Mouse (Mus musculus): ENCODE data around the gene H2al1m. TPM values are rescaled to one million over a fixed set of nuclear protein-coding genes. Genes with fewer than 3 reads are reported as not detected.
A peak's percentile ranks its signal among the peaks of the same experiment; 100 is the strongest.
"Not testable (repeated sequence)": the region's sequence is repeated elsewhere in the genome, so short reads cannot be mapped to it uniquely, and the experiment has no call there.

The H2al1m gene
- 0.29 TPM in 1 of 2 replicates, not detected in the other for polyA plus RNA-seq (2015; fragmentation: Nextera tagmentation; extraction: Ambion mirVana)

DNA sequence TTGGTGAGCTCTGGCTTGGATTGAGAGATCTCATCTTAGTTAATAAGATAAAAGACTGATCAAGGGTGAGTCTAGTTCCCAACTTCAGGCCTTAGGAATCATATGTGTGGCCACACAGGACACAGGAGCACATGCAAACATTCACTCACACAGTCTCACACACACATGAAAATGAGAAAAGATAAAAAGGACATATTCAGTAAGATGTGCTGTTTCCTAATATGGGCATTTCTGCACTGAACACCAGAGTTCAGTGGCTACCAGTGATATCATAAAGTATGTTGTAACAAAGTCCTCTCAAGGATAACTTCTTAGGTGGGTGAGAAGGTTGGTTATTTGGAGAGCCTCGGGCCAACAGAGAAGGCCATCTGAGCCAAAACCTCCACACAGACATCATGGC, at the start of gene H2al1m:
Gene H2al1m (plus strand): TSS at position 301 of the 400 bp plus-strand sequence.
- not testable (repeated sequence) for H3K9me3 ChIP-seq; H3K4me3 ChIP-seq; H3K36me3 ChIP-seq; H3K27ac ChIP-seq; ATAC-seq (ENCODE audit: low FRiP score, low read depth); H3K4me2 ChIP-seq (replicated peaks); H3K9ac ChIP-seq; H3K27me3 ChIP-seq; H3K4me1 ChIP-seq
- WGBS: no CpG with 5 or more reads among the region's 1 CpGs

DNA sequence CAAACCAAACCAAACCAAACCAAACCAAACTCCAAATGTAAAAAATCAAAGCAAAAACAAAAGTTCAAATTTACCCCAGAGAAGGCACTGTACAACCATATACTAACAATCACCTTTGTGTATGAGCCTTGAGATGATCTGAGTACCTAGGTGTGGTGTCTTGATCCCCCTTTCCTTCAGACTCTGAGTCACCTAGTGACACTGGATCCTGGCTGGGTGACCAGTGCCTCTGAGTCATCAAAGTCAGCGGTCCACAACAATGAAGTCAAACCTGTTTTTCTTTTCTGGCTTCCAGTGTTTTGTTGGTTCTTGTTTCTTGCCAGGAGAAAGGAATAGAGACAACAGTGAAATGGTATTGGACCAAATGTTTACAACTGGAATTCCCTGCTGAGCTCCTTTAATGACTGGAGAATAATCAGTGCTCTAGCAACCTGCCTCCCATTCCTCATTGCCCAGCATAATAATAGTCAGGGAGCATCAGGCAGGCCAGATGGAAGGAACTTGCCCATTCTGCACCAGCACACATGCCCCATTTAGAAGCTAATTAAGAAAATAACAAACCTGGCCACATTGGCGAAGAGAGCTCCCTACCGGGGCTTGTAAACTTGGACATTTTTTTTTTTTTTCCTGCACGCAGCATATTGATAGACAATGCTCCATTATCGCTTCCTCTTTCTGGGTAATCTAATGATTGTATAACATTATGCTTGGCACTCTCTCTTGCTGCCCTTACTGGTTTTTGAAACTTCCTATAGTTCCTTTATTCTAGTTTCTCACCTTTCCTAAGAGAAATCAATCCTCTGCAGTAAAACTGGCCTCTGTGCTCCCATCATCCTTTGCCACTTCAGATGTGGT, 42.6 kb upstream of the H2al1m start:
- no peak for ATAC-seq (ENCODE audit: low FRiP score, low read depth)
- Histone ChIP-seq H3K9ac (no peak overlapping the region), H3K4me3 (no peak overlapping the region), H3K9me3 (no peaks in the 10 kb centered on the region), H3K36me3 (no peaks in the 10 kb centered on the region), H3K27me3 (no peaks in the 10 kb centered on the region), H3K4me1 (no peaks in the 10 kb centered on the region), H3K27ac (no peak overlapping the region), H3K4me2 (replicated peaks) (no peak overlapping the region)
- WGBS: 54% methylated on average over 5 of the region's 5 CpGs

DNA sequence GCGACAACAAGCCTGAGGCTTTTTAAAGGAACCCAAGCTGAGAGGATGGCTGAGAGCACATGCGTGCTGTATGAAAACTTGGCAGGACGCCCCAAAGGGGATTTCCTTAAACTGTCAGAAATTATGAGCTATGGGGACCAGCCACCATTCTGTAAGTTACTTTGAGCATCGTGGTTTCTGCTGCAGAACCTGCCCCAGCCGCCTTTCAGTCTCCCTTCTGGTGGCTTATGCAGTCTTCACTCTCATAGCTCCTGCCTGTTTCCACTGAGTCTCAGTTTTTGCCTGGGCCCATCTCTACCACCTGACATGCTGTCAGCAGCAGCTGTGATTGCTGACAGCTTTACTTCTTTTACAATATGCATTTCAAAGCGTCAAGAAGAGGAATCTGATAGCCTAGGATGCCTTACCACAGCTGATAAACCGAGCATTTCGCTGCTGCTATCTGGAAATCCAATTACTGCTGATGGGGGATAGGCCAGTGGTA, 40.1 kb upstream of the H2al1m start:
- H3K36me3 ChIP-seq: no peaks in the 10 kb centered on the region
- no peak overlapping the region for H3K4me3 ChIP-seq
- H3K4me2 ChIP-seq (replicated peaks): no peak overlapping the region
- no peaks in the 10 kb centered on the region for H3K9me3 ChIP-seq
- 51% methylated on average over 8 of the region's 8 CpGs for WGBS
- no peaks in the 10 kb centered on the region for H3K4me1 ChIP-seq
- no peaks in the 10 kb centered on the region for H3K27me3 ChIP-seq
- peak; percentile 11; the same call in 1 of the 2 replicates for ATAC-seq (ENCODE audit: low FRiP score, low read depth)
- H3K27ac ChIP-seq: no peak overlapping the region
- H3K9ac ChIP-seq: no peak overlapping the region

DNA sequence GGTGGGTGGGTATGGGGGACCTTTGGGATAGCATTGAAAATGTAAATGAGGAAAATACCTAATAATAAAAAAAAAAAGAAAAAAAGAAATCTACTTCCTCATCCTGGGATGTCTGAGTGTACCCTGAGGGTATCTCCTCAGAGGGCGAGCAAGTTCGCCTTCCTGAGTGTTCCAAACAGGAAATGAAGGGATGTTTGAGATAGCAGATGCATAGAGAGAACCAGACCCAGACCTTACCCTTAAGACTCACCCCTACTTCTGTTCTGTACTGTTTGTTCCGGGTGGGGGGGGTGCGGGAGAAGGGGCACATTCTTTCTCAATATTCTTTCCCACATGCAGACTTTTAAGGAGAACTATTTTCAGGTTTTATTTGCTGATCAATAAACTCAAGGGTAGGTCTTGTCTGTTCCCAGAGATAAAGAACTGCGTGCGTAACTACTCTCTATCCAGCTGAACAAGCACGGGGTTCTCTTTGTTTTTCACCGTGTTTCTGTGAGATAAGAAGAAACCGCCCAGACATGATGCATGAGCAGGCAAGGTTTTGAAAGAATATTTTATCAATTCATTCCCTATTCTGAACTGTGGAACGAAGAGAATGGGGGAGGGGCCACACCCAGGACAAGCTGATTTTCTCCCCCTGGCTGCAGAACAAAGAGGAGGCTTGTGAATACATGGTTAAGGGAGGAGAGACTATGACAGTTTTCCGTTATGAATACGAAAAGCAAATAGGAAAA, 38.8 kb upstream of the H2al1m start:
- WGBS: 76% methylated on average over 12 of the region's 12 CpGs
- no peak overlapping the region for H3K4me2 ChIP-seq (replicated peaks)
- no peak for ATAC-seq (ENCODE audit: low FRiP score, low read depth)

DNA sequence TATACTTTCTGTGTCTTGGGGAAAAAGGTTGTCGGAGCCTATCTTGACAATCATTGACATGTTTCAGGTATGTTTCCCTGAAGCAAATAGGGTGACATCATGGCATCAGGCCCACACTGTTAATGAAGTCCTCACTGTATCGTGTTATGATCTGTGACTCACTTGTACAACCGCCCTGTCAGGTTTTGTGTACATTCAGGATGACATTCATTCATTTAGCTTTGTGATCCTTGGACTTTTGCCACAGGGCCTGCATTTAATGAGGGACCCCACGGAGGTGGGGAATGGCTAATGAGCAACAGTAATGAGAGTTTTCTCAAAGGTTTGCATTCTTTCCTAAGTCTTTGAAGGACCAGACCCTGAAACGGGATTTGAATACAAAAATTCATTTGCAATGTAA, 34.7 kb upstream of the H2al1m start:
- Histone ChIP-seq H3K9me3 (no peaks in the 10 kb centered on the region), H3K27ac (no peak overlapping the region), H3K27me3 (no peaks in the 10 kb centered on the region), H3K4me3 (no peak overlapping the region), H3K9ac (no peak overlapping the region), H3K4me2 (replicated peaks) (no peak overlapping the region), H3K36me3 (no peaks in the 10 kb centered on the region), H3K4me1 (no peaks in the 10 kb centered on the region)
- WGBS: 50% methylated on average over 5 of the region's 5 CpGs
- ATAC-seq (ENCODE audit: low FRiP score, low read depth): no peak

More for the DNA sequence above, 38.8 kb upstream of the H2al1m start:
- no peak overlapping the region for H3K27ac ChIP-seq
- no peaks in the 10 kb centered on the region for H3K27me3 ChIP-seq
- no peak overlapping the region for H3K9ac ChIP-seq
- H3K9me3 ChIP-seq: no peaks in the 10 kb centered on the region
- H3K4me3 ChIP-seq: no peak overlapping the region
- H3K36me3 ChIP-seq: no peaks in the 10 kb centered on the region
- H3K4me1 ChIP-seq: no peaks in the 10 kb centered on the region

DNA sequence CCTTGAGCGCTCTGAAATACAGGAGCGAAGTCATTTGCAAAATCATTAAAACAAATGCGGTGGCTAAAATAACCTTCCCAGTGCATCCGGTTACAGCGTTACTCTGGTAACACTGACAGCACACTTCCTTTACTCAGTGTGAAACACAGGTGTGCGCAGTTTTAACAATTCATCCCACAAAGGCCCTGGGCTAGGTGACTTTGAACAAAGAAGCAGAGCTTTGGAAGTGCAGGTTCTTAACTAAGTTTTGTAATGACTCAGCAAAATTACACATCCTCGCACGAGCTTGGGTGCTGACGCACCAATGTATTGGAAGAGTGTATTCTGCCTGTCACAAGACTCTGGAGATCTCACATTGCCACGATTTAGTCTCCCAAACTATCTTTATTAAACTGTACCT, 29.6 kb upstream of the H2al1m start:
- Histone ChIP-seq H3K4me1 (no peaks in the 10 kb centered on the region), H3K9ac (no peak overlapping the region), H3K4me2 (replicated peaks) (no peak overlapping the region), H3K9me3 (no peaks in the 10 kb centered on the region), H3K27ac (no peak overlapping the region), H3K27me3 (no peaks in the 10 kb centered on the region), H3K4me3 (no peak overlapping the region), H3K36me3 (no peaks in the 10 kb centered on the region)
- no peak for ATAC-seq (ENCODE audit: low FRiP score, low read depth)
- WGBS: 68% methylated on average over 10 of the region's 10 CpGs

DNA sequence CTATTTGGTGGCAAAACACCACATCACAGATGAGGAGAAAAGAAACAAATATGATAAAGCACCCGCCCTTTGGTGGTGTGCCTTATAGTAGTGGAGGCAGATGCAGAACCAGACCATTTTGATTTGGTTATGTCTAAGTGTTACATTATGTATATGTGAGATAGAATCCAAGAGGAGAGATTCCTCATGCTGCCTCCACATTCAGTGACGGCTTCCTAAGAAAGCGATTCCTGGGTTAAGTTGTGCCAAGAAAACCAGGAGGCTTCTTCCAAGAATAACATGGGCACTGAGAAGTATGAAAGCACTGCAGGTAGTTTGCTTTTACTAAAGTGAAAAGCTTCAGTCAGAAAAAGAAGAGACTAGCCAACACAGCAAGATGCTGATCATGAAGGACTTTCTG, 28.7 kb upstream of the H2al1m start:
- Histone ChIP-seq H3K9ac (no peak overlapping the region), H3K27me3 (no peaks in the 10 kb centered on the region), H3K4me2 (replicated peaks) (no peak overlapping the region), H3K4me1 (no peaks in the 10 kb centered on the region), H3K27ac (no peak overlapping the region), H3K4me3 (no peak overlapping the region), H3K9me3 (no peaks in the 10 kb centered on the region), H3K36me3 (no peaks in the 10 kb centered on the region)
- WGBS: 85% methylated on average over 3 of the region's 3 CpGs
- no peak for ATAC-seq (ENCODE audit: low FRiP score, low read depth)

DNA sequence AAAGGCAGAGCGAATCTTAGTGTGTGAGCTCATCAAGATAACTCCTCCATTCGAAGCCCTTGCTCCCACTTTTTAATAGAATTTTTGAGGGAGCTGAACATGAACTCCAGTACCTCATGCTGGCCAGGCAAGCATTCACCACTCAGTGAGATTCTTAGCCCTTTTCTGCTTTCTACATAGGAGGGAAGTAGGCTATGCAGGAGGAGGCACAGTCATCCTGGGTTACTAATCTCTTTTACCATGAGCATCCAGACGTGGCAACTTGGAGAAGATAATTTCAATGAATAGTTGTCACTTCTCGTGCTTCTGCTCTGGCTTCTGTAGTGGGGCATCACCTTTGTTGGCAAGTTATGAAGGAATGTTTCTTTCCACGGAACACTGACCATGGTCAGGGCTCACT, 26.8 kb upstream of the H2al1m start, which contains the start of gene Gm14862:
Gene Gm14862 (minus strand): TSS at position 134 of the 400 bp plus-strand sequence.
- H3K4me1 ChIP-seq: no peaks in the 10 kb centered on the region
- H3K27ac ChIP-seq: no peak within 1 kb of the TSS
- H3K9me3 ChIP-seq: no peaks in the 10 kb centered on the region
- no peak within 1 kb of the TSS for H3K9ac ChIP-seq
- no peak for ATAC-seq (ENCODE audit: low FRiP score, low read depth)
- no peaks in the 10 kb centered on the region for H3K36me3 ChIP-seq
- H3K27me3 ChIP-seq: no peaks in the 10 kb centered on the region
- 84% methylated on average over 5 of the region's 5 CpGs for WGBS
- H3K4me3 ChIP-seq: no peak within 1 kb of the TSS
- no peak within 1 kb of the TSS for H3K4me2 ChIP-seq (replicated peaks)

DNA sequence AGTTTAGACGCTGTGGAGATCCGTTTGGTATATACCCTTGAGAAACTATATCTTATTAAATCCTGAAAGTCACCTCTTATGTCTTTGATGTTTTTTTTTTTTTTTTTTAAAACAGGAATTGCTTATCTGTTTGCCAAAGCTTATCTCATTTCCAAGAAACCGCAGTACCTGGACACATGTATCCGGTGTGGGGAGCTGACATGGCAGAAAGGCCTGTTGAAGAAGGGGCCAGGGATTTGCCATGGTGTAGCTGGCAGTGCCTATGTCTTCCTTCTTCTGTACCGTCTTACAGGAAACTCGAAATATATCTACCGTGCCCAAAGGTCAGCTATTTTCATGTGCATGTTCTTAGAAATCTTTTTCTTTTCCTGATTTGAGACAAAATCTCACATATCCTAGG, 25.7 kb upstream of the H2al1m start:
- no peak overlapping the region for H3K4me3 ChIP-seq
- 87% methylated on average over 7 of the region's 7 CpGs for WGBS
- H3K36me3 ChIP-seq: no peaks in the 10 kb centered on the region
- no peaks in the 10 kb centered on the region for H3K27me3 ChIP-seq
- no peak overlapping the region for H3K27ac ChIP-seq
- no peak overlapping the region for H3K9ac ChIP-seq
- no peak for ATAC-seq (ENCODE audit: low FRiP score, low read depth)
- no peaks in the 10 kb centered on the region for H3K4me1 ChIP-seq
- H3K4me2 ChIP-seq (replicated peaks): no peak overlapping the region
- no peaks in the 10 kb centered on the region for H3K9me3 ChIP-seq

DNA sequence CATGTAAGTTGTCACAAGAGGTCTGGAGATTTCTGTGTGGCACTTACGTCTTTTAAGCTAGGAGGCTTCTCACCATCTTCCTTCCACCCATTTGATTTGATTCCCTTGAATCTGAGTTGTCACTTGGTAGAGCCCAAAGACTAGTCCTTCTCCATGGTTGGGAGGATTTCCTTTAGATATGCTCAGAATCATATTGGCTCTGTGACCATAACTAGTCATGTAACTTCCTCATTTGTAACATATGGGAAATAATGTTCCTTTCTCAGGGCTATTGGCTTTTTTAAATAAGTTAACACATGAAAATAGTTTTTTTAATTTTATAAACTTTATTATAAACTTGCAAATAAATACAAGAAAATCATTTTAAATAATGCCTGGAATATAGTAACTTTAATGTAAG, 24.3 kb upstream of the H2al1m start:
- Histone ChIP-seq H3K36me3 (no peaks in the 10 kb centered on the region), H3K27ac (no peak overlapping the region), H3K4me1 (no peaks in the 10 kb centered on the region), H3K27me3 (no peaks in the 10 kb centered on the region), H3K4me3 (no peak overlapping the region), H3K4me2 (replicated peaks) (no peak overlapping the region), H3K9ac (no peak overlapping the region), H3K9me3 (no peaks in the 10 kb centered on the region)
- WGBS: 96% methylated on average over 1 of the region's 1 CpGs
- ATAC-seq (ENCODE audit: low FRiP score, low read depth): no peak

DNA sequence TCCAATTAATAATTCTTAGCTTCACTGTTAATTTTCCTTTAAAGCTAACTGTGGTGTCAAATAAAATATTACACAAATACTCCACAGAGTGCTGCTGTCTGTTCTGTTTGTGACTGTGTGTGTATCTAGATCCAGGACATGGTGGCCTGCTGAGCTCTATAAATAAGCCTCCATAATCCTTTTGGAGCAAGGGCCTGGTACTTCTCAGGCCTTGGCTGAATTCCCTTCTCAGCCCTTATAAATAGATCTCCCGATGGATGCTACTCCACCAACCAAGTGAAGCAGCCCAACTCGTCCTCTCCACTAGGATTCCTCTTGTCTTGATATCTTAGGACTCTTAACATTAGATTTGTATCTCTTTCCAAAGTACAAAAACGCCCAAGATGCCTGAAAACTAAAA, 12.5 kb upstream of the H2al1m start:
- WGBS: 66% methylated on average over 3 of the region's 3 CpGs
- H3K4me3 ChIP-seq: no peak overlapping the region
- no peaks in the 10 kb centered on the region for H3K36me3 ChIP-seq
- ATAC-seq (ENCODE audit: low FRiP score, low read depth): no peak
- H3K4me1 ChIP-seq: no peaks in the 10 kb centered on the region
- H3K4me2 ChIP-seq (replicated peaks): no peak overlapping the region
- no peak overlapping the region for H3K9ac ChIP-seq
- H3K27me3 ChIP-seq: no peaks in the 10 kb centered on the region
- no peaks in the 10 kb centered on the region for H3K9me3 ChIP-seq
- no peak overlapping the region for H3K27ac ChIP-seq

DNA sequence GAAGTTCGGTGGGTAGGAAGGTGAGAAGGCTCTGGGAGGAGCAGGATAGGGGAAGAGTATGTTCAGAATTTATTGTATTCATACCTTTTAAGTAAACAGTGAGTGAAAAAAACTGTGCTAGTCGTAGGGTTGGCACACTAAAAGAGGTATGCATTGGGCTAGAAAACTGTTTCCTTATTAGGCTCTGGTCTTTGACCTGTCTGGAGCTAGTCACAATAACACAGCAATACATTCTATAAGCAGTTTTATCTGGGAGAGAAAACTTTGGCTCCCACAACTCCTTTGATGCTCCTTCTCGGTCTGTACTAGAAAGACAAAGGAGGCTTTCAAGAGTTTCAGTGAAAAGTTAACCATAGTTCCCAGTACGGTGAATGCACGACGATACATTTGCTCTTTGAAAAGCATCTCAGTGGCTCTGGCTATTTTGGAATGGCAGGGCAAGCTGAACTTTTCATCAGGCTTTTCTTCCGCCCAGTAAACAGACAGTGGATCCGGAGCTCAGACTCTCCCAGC, 11.6 kb upstream of the H2al1m start:
- H3K4me2 ChIP-seq (replicated peaks): peak overlapping the region; percentile 63
- no peaks in the 10 kb centered on the region for H3K27me3 ChIP-seq
- no peak overlapping the region for H3K27ac ChIP-seq
- H3K36me3 ChIP-seq: no peaks in the 10 kb centered on the region
- H3K9me3 ChIP-seq: no peaks in the 10 kb centered on the region
- no peaks in the 10 kb centered on the region for H3K4me1 ChIP-seq
- H3K9ac ChIP-seq: peak overlapping the region; percentile 63
- peak overlapping the region; percentile 55 for H3K4me3 ChIP-seq
- ATAC-seq (ENCODE audit: low FRiP score, low read depth): no peak
- 16% methylated on average over 8 of the region's 8 CpGs for WGBS

All from limb, embryonic 13.5 days (tissue).